Mouse (Mus musculus) heart, embryonic 14.5 days (tissue): ENCODE results near the gene Kiss1. TPM values are rescaled to one million over a fixed set of nuclear protein-coding genes. Genes with fewer than 3 reads are reported as not detected.

Experiments
- ATAC-seq: fragments of 200-750 bp; cut with Nextera tagmentation; 2 replicates; pipeline ENCODE4 v1.8.0; 2017; ENCODE audit warnings: low read depth, moderate TSS enrichment; ENCODE audit not compliant: insufficient number of reproducible peaks, insufficient read depth, low FRiP score
- H3K27ac ChIP-seq, 2 experiments: fragments of 200-500 bp in 1 of 2; fragments of 300-500 bp in 1 of 2; sonication (generic) in 1 of 2; replicated peaks in 1 of 2; 2 replicates each; pipeline ENCODE4 v1.5.1; 2012 to 2014; ENCODE audit warnings: low read depth in 2 of 2, low read length in 2 of 2, control low read depth in 1 of 2, mild to moderate bottlenecking in 1 of 2, mixed read lengths in 1 of 2; ENCODE audit not compliant: control insufficient read depth in 1 of 2, insufficient read depth in 1 of 2
- H3K27me3 ChIP-seq: fragments of 300-500 bp; sonication (generic); 2 replicates; pipeline ENCODE4 v1.6.1; 2014; ENCODE audit warnings: mild to moderate bottlenecking, low read length, control low read depth; ENCODE audit not compliant: control insufficient read depth, insufficient read depth
- H3K36me3 ChIP-seq: fragments of 300-500 bp; sonication (generic); 2 replicates; pipeline ENCODE4 v1.6.1; 2014; ENCODE audit warnings: mild to moderate bottlenecking, control low read depth, low read length, mixed read lengths; ENCODE audit not compliant: control insufficient read depth, insufficient read depth
- H3K4me1 ChIP-seq, 2 experiments: fragments of 200-500 bp in 1 of 2; fragments of 300-500 bp in 1 of 2; sonication (generic) in 1 of 2; 2 replicates each; pipeline ENCODE4 v1.6.1; 2012 to 2014; ENCODE audit warnings: low read length in 2 of 2, control low read depth in 1 of 2, mixed read lengths in 1 of 2; ENCODE audit not compliant: control insufficient read depth in 2 of 2, insufficient read depth in 2 of 2
- H3K4me2 ChIP-seq: fragments of 300-500 bp; sonication (generic); 2 replicates; pipeline ENCODE4 v1.6.1; 2014; ENCODE audit warnings: mild to moderate bottlenecking, low read length
- H3K4me3 ChIP-seq, 2 experiments: fragments of 200-500 bp in 1 of 2; fragments of 300-500 bp in 1 of 2; sonication (generic) in 1 of 2; 2 replicates each; pipeline ENCODE4 v1.5.1; 2012 to 2014; ENCODE audit warnings: low read length in 2 of 2, mild to moderate bottlenecking in 2 of 2, control low read depth in 1 of 2, low read depth in 1 of 2, moderate library complexity in 1 of 2; ENCODE audit not compliant: control insufficient read depth in 1 of 2, insufficient read depth in 1 of 2
- H3K9ac ChIP-seq: fragments of 300-500 bp; sonication (generic); 2 replicates; pipeline ENCODE4 v1.6.1; 2014; ENCODE audit warnings: mild to moderate bottlenecking, low read length
- H3K9me3 ChIP-seq: fragments of 300-500 bp; sonication (generic); 2 replicates; pipeline ENCODE4 v1.6.1; 2016; ENCODE audit warnings: low read length, control low read depth; ENCODE audit not compliant: control insufficient read depth
- WGBS: fragments of 180-500 bp; shearing (Covaris S2); extraction: QIAGEN DNeasy Blood & Tissue Kit; methylation state at CpG from one replicate; pipeline ENCODE4 v1.1.7; 2014; 5-methylcytosine and 5-hydroxymethylcytosine counted together
- polyA plus RNA-seq: library from polyadenylated mRNA; unstranded; fragments of >200 nt; fragmentation: Nextera tagmentation; extraction: Ambion mirVana; gene quantifications from 2 replicates; pipeline ENCODE4 v1.2.1, GENCODE M21; 2014

The Kiss1 gene
- polyA plus RNA-seq, 1 experiment from 2014 or later, result not detected

DNA sequence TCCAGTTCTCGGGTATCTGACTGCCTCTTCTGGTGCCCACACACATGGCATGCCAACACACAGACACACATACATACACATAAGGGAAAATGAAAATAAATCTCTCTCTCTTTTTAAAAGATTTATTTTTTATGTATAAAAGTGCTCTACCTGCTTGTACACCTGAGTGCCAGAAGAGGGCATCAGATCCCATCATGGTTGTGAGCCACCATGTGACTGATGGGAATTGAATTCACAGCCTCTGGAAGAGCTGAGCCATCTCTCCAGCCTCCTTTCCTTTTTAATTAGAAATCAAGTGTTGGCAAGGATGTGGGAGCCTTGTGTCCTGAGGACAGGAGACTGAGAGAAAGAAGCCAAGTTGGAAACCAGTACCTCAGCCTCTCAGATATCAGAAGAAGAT, 4.5 kb upstream of the Kiss1 start:
- Histone ChIP-seq H3K27ac (no peak overlapping the region), H3K36me3 (no peaks in the 10 kb centered on the region), H3K27me3 (no peaks in the 10 kb centered on the region), H3K4me2 (no peak overlapping the region), H3K9me3 (no peaks in the 10 kb centered on the region), H3K9ac (no peak overlapping the region), H3K4me3 (no peak overlapping the region), H3K4me1 (peaks cover under 1 to 2% of the 10 kb centered on the region in 2 experiments)
- WGBS, result 76% methylated on average over 1 of the region's 1 CpGs
- ATAC-seq, result no peak

DNA sequence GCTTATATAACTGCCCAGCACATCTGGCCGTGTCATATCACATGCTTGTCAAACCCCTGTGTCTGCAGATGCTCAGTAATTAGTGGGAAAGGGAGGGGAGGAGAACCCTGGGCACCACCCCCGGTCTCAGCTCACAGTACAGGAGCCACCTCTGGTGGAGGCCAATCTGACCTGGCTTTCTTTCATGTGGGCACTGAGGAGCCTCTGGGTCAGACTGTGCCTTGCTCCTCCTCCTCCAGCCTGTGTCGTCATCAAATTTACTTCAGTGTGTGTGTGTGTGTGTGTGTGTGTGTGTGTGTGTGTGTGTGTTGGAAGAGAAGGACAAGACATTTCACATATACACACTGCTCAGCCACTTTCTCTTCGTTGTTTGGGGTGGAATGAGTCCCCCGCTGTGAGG, 1.7 kb downstream of the Kiss1 start:
- ATAC-seq, result no peak
- H3K27ac ChIP-seq, result no peak overlapping the region
- 43% methylated on average over 5 of the region's 5 CpGs for WGBS

DNA sequence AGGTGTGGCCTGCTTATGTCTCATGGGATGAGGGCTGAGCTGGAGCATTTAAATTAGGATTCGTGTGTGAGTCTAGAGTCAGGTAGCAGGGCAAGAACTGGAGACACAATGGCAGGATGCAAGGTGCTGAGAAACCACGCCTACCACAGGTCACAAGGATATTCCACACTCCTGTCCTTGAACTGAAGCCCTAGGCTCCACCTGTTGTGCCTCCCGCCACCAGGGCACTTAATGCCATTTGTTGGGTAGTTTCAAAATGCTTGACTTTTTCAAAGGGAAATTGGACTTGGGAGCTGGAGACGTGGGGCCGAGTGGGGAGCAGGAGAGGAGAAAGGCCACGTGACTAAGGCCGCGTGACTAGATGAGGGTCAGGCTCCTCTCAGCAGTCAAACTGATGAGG, 4.3 kb downstream of the Kiss1 start:
- Histone ChIP-seq H3K27me3 (peaks cover 27% of the 10 kb centered on the region), H3K27ac (no peak overlapping the region), H3K4me1 (peaks cover 4 to 6% of the 10 kb centered on the region in 2 experiments; a peak in 1 of 4 replicates), H3K36me3 (no peaks in the 10 kb centered on the region), H3K9ac (no peak overlapping the region), H3K4me2 (no peak overlapping the region), H3K4me3 (no peak overlapping the region), H3K9me3 (no peaks in the 10 kb centered on the region)
- WGBS, result 77% methylated on average over 8 of the region's 8 CpGs
- ATAC-seq, result no peak

More for the DNA sequence above, 1.7 kb downstream of the Kiss1 start:
- H3K9ac ChIP-seq, result no peak overlapping the region
- H3K4me2 ChIP-seq, result no peak overlapping the region
- no peaks in the 10 kb centered on the region for H3K4me1 ChIP-seq
- peaks cover 6% of the 10 kb centered on the region for H3K27me3 ChIP-seq
- no peak overlapping the region for H3K4me3 ChIP-seq
- H3K9me3 ChIP-seq, result no peaks in the 10 kb centered on the region
- H3K36me3 ChIP-seq, result no peaks in the 10 kb centered on the region

DNA sequence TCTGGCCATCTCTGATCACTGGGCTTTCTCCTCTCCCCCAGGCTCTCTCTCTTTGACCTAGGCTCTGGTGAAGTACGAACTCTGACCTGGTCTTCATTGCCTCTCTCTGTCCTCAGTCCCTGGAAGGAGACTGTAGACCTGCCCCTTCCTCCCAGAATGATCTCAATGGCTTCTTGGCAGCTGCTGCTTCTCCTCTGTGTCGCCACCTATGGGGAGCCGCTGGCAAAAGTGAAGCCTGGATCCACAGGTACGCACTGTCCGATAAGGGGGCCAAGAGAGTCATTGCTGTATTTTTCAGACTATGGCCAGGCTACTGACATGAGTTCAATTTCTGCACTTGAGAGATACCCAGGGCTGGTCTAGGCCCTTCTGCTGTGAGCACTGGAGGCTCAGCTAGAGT, 5.4 kb downstream of the Kiss1 start:
- H3K4me2 ChIP-seq, result no peak overlapping the region
- no peak overlapping the region for H3K4me3 ChIP-seq
- peaks cover 33% of the 10 kb centered on the region for H3K27me3 ChIP-seq
- WGBS, result 54% methylated on average over 5 of the region's 5 CpGs
- H3K27ac ChIP-seq, result no peak overlapping the region
- H3K9ac ChIP-seq, result no peak overlapping the region
- ATAC-seq, result no peak
- no peaks in the 10 kb centered on the region for H3K9me3 ChIP-seq
- no peaks in the 10 kb centered on the region for H3K36me3 ChIP-seq
- H3K4me1 ChIP-seq, result peaks cover 4 to 6% of the 10 kb centered on the region in 2 experiments; a peak in 1 of 4 replicates

GRCm38 (mm10) chr1:133328299-133328795, 6.7 kb downstream of the Kiss1 start:
- Histone ChIP-seq H3K4me1 (peaks cover 4 to 6% of the 10 kb centered on the region in 2 experiments; a peak in 1 of 4 replicates), H3K4me3 (no peak overlapping the region), H3K9ac (no peak overlapping the region), H3K4me2 (no peak overlapping the region), H3K27me3 (peaks cover 33% of the 10 kb centered on the region), H3K27ac (no peak overlapping the region), H3K9me3 (no peaks in the 10 kb centered on the region), H3K36me3 (no peaks in the 10 kb centered on the region)
- WGBS, result 79% methylated on average over 6 of the region's 6 CpGs
- no peak for ATAC-seq

- 8% methylated on average over 34 of the region's 34 CpGs for WGBS
Observed at GRCm38 (mm10) chr1:133328896-133329637, 7.4 kb downstream of the Kiss1 start.

GRCm38 (mm10) chr1:133329638-133329964, 7.9 kb downstream of the Kiss1 start:
- Histone ChIP-seq H3K4me2 (peak overlapping the region; percentile 71), H3K9ac (peak overlapping the region; percentile 56; the same call in 1 of the 2 replicates), H3K4me1 (peaks cover 4 to 6% of the 10 kb centered on the region in 2 experiments; a peak in 1 of 4 replicates), H3K9me3 (no peaks in the 10 kb centered on the region), H3K27ac (no peak overlapping the region), H3K27me3 (peaks cover 33% of the 10 kb centered on the region), H3K4me3 (peak overlapping the region; percentile 30 to 31), H3K36me3 (no peaks in the 10 kb centered on the region)
- ATAC-seq, result no peak
- WGBS, result 29% methylated on average over 7 of the region's 7 CpGs

More at GRCm38 (mm10) chr1:133328896-133329637, 7.4 kb downstream of the Kiss1 start:
- Histone ChIP-seq H3K27ac (no peak overlapping the region), H3K27me3 (peaks cover 33% of the 10 kb centered on the region), H3K9ac (peak overlapping the region; percentile 56), H3K9me3 (no peaks in the 10 kb centered on the region), H3K4me2 (peak overlapping the region; percentile 71), H3K36me3 (no peaks in the 10 kb centered on the region), H3K4me1 (peaks cover 4 to 6% of the 10 kb centered on the region in 2 experiments; a peak in 1 of 4 replicates), H3K4me3 (peak overlapping the region; percentile 30 to 31)
- no peak for ATAC-seq
